Mouse (Mus musculus): Measurements from ENCODE around the gene Cfap70.

The Cfap70 gene

GRCm38 (mm10) chr14:20422257-20422656 lies 29.8 kb downstream of the Cfap70 start:
- DNase-seq = no peak

GRCm38 (mm10) chr14:20400071-20400470 lies 52.0 kb downstream of the Cfap70 start:
- peak; percentile 89 for DNase-seq

- DNase-seq = peak; percentile 76
Observed at GRCm38 (mm10) chr14:20398864-20399263, 53.2 kb downstream of the Cfap70 start.

GRCm38 (mm10) chr14:20397220-20397619 lies 54.8 kb downstream of the Cfap70 start:
- no peak for DNase-seq

- peak; percentile 100 for DNase-seq
Observed at GRCm38 (mm10) chr14:20393205-20393913, 58.7 kb downstream of the Cfap70 start, which contains the start of gene Mrps16. TSS of gene Mrps16 (minus strand) at chr14:20393634.

GRCm38 (mm10) chr14:20392326-20392725 lies 59.7 kb downstream of the Cfap70 start:
- DNase-seq = peak; percentile 91

GRCm38 (mm10) chr14:20389446-20390079 lies 62.5 kb downstream of the Cfap70 start:
- DNase-seq = no peak

GRCm38 (mm10) chr14:20388441-20389129 lies 63.4 kb downstream of the Cfap70 start, which contains the start of gene Dnajc9:
TSS of gene Dnajc9 (minus strand) at chr14:20388910.
- DNase-seq = peak; percentile 99

- no peak for DNase-seq
Observed at GRCm38 (mm10) chr14:20379753-20380430, 72.1 kb downstream of the Cfap70 start.

- DNase-seq = no peak
Observed at GRCm38 (mm10) chr14:20379087-20379640, 72.9 kb downstream of the Cfap70 start.

- no peak for DNase-seq
Observed at GRCm38 (mm10) chr14:20378313-20379061, 73.5 kb downstream of the Cfap70 start.

- DNase-seq = no peak
Observed at GRCm38 (mm10) chr14:20377112-20377521, 74.9 kb downstream of the Cfap70 start.

GRCm38 (mm10) chr14:20371854-20372253 lies 80.2 kb downstream of the Cfap70 start:
- DNase-seq = no peak

- DNase-seq = no peak
Observed at GRCm38 (mm10) chr14:20370798-20371197, 81.2 kb downstream of the Cfap70 start.

- DNase-seq = peak; percentile 29
Observed at GRCm38 (mm10) chr14:20368271-20368670, 83.8 kb downstream of the Cfap70 start.

- no peak for DNase-seq
Observed at GRCm38 (mm10) chr14:20363230-20363629, 88.8 kb downstream of the Cfap70 start.

- DNase-seq = peak; percentile 99
Observed at GRCm38 (mm10) chr14:20347991-20348541, 104.0 kb downstream of the Cfap70 start, which contains the start of the genes Ecd and Fam149b. TSS of gene Ecd (minus strand) at chr14:20348121. TSS of gene Fam149b (plus strand) at chr14:20348162.

- DNase-seq = no peak
Observed at GRCm38 (mm10) chr14:20347441-20347990, 104.5 kb downstream of the Cfap70 start.

GRCm38 (mm10) chr14:20345885-20346284 lies 106.1 kb downstream of the Cfap70 start:
- peak; percentile 85 for DNase-seq
